26 mouse cellular contexts compared by ENCODE assay signal in the genomic region with DNA sequence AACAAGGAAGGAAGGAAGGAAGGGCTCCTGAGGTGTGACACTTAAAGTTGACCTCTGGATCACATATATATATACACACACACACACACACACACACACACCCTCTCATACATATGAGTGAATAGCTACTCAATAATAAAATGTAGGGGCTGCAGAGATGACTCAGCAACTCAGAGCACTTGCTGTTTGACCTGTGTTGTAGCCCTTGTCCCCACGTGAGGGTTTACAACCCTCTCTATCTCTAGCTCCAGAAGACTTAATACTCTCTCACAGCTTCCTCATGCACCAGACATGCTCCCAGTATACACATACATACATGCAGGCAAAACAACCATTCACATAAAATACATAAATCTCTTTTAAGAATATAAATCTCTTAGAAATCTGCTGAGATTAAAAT.
A peak's percentile ranks its signal among the peaks of the same experiment; 100 is the strongest.
DNase-seq lines count a peak whose midpoint lies in the region; ATAC-seq and TF ChIP-seq lines count a peak whose summit lies in the region.
"Had no signal": no experiment of that assay in that cellular context is flagged by ENCODE, and none has a peak within 500 bp of the region (broad histone marks: within the 10 kb centered on the region; RNA-seq: fewer than 3 reads in every experiment).

No protein-coding gene starts in this region.

- DNase-seq in layer of hippocampus, adult 2 months (ENCODE audit: low spot score in 2 of 2): no peak
- no peak for DNase-seq in layer of hippocampus, postnatal 10 days (ENCODE audit: low spot score in 2 of 2)
- no peak for DNase-seq in midbrain, embryonic 11.5 days (ENCODE audit: low spot score, missing footprints)
- no peak for DNase-seq in midbrain, postnatal 0 days (ENCODE audit: low spot score)
- DNase-seq in MN1 (ENCODE audit: low spot score): no peak
- DNase-seq in frontal cortex, postnatal 25 days (ENCODE audit: low spot score in 2 of 2): no peak
- DNase-seq: adrenal gland, adult 2 months; adrenal gland, postnatal 10 days; adrenal gland, postnatal 25 days; B cell, adult 2 months; cerebellum, adult 11 months; cerebellum, adult 18-20 months; cerebellum, adult 8-10 months; cerebellum, adult 9-11 months; cerebellum, postnatal 14 days; cerebellum, postnatal 36 days; embryo, embryonic 11 days had no signal

- H3K9me3 ChIP-seq in midbrain, embryonic 11.5 days (ENCODE audit: control insufficient read depth, low read length): no peaks in the 10 kb centered on the region
- no peaks in the 10 kb centered on the region for H3K9me3 ChIP-seq in midbrain, postnatal 0 days (ENCODE audit: low read length)
- no peaks in the 10 kb centered on the region for H3K9me3 ChIP-seq in intestine, embryonic 16.5 days (ENCODE audit: control insufficient read depth, low read length)
- H3K9me3 ChIP-seq: embryonic facial prominence, embryonic 13.5 days; embryonic facial prominence, embryonic 15.5 days; forebrain, embryonic 10.5 days; forebrain, embryonic 12.5 days; G1E had no signal

- ATAC-seq in midbrain, embryonic 11.5 days (ENCODE audit: low FRiP score): 0 out of 2 replicates have a peak, but pooled peaks have one; percentile 27
- no peak for ATAC-seq in midbrain, postnatal 0 days (ENCODE audit: low FRiP score)
- ATAC-seq in intestine, embryonic 16.5 days: peak; percentile 95
- ATAC-seq: CD4-positive, CD25-positive, alpha-beta regulatory T cell, adult 4 months had no signal

- peaks cover 3% of the 10 kb centered on the region; the same call in 1 of the 2 replicates for H3K4me1 ChIP-seq in midbrain, embryonic 11.5 days (ENCODE audit: control insufficient read depth, insufficient read depth, low read length)
- H3K4me1 ChIP-seq in midbrain, postnatal 0 days (ENCODE audit: insufficient read depth, low read length): no peaks in the 10 kb centered on the region
- H3K4me1 ChIP-seq in intestine, embryonic 16.5 days (ENCODE audit: control insufficient read depth, insufficient read depth, low read length): peaks cover under 1% of the 10 kb centered on the region
- H3K4me1 ChIP-seq: embryonic facial prominence, embryonic 13.5 days had no signal

- H3K4me3 ChIP-seq in layer of hippocampus, adult 2 months: no peak overlapping the region
- H3K4me3 ChIP-seq in midbrain, embryonic 11.5 days (ENCODE audit: low read depth, low read length): no peak overlapping the region
- no peak overlapping the region for H3K4me3 ChIP-seq in midbrain, postnatal 0 days (ENCODE audit: low read depth, low read length)
- no peak overlapping the region for H3K4me3 ChIP-seq in intestine, embryonic 16.5 days (ENCODE audit: low read length)
- H3K4me3 ChIP-seq: embryonic facial prominence, embryonic 13.5 days; embryonic facial prominence, embryonic 15.5 days; erythroblast, embryonic 14.5 days; forebrain, embryonic 10.5 days; forebrain, embryonic 12.5 days had no signal

- H3K9ac ChIP-seq in midbrain, embryonic 11.5 days (ENCODE audit: low read length): no peak overlapping the region
- H3K9ac ChIP-seq in midbrain, postnatal 0 days (replicated peaks; ENCODE audit: low read length, poor library complexity, severe bottlenecking): no peak overlapping the region
- H3K9ac ChIP-seq in intestine, embryonic 16.5 days (ENCODE audit: low read depth, low read length): no peak overlapping the region
- H3K9ac ChIP-seq: embryonic facial prominence, embryonic 13.5 days; embryonic facial prominence, embryonic 15.5 days; forebrain, embryonic 12.5 days had no signal

- no peaks in the 10 kb centered on the region for H3K36me3 ChIP-seq in midbrain, embryonic 11.5 days (ENCODE audit: control insufficient read depth, insufficient read depth, low read length)
- H3K36me3 ChIP-seq in midbrain, postnatal 0 days (ENCODE audit: insufficient read depth, low read length): no peaks in the 10 kb centered on the region
- no peaks in the 10 kb centered on the region for H3K36me3 ChIP-seq in intestine, embryonic 16.5 days (ENCODE audit: control insufficient read depth, insufficient read depth, low read length)
- H3K36me3 ChIP-seq: embryonic facial prominence, embryonic 13.5 days; embryonic facial prominence, embryonic 15.5 days; forebrain, embryonic 10.5 days; forebrain, embryonic 12.5 days had no signal

- H3K27ac ChIP-seq in layer of hippocampus, adult 2 months: peak overlapping the region; percentile 78
- H3K27ac ChIP-seq in midbrain, embryonic 11.5 days (ENCODE audit: low read depth, low read length): no peak overlapping the region
- no peak overlapping the region for H3K27ac ChIP-seq in midbrain, postnatal 0 days (ENCODE audit: low read depth, low read length)
- no peak overlapping the region for H3K27ac ChIP-seq in intestine, embryonic 16.5 days (ENCODE audit: low read length)
- H3K27ac ChIP-seq: embryonic facial prominence, embryonic 13.5 days; embryonic facial prominence, embryonic 15.5 days; forebrain, embryonic 10.5 days; forebrain, embryonic 12.5 days had no signal

- 67% methylated on average over 1 of the region's 1 CpGs for WGBS in midbrain, embryonic 11.5 days
- 64% methylated on average over 1 of the region's 1 CpGs for WGBS in midbrain, postnatal 0 days
- WGBS in intestine, embryonic 16.5 days: 48% methylated on average over 1 of the region's 1 CpGs

- H3K27me3 ChIP-seq in midbrain, embryonic 11.5 days (ENCODE audit: control insufficient read depth, insufficient read depth, low read length): no peaks in the 10 kb centered on the region
- no peaks in the 10 kb centered on the region for H3K27me3 ChIP-seq in midbrain, postnatal 0 days (ENCODE audit: insufficient read depth, low read length)
- H3K27me3 ChIP-seq in intestine, embryonic 16.5 days (replicated peaks; ENCODE audit: control insufficient read depth, insufficient read depth, low read length): no peaks in the 10 kb centered on the region
- H3K27me3 ChIP-seq: CH12.LX; embryonic facial prominence, embryonic 13.5 days; embryonic facial prominence, embryonic 15.5 days; forebrain, embryonic 12.5 days had no signal

- no peak overlapping the region for H3K4me2 ChIP-seq in midbrain, embryonic 11.5 days
- no peak overlapping the region for H3K4me2 ChIP-seq in midbrain, postnatal 0 days (ENCODE audit: low read depth, low read length, poor library complexity, severe bottlenecking)
- H3K4me2 ChIP-seq in intestine, embryonic 16.5 days (ENCODE audit: low read depth, low read length): no peak overlapping the region
- H3K4me2 ChIP-seq: embryonic facial prominence, embryonic 13.5 days; embryonic facial prominence, embryonic 15.5 days; forebrain, embryonic 12.5 days had no signal

- TF ChIP-seq CTCF in layer of hippocampus, adult 2 months (conservative IDR thresholded peaks at IDR 0.05): no peak
- TF ChIP-seq CTCF in midbrain, postnatal 0 days (IDR thresholded peaks at IDR 0.05): no peak
